14 mouse cellular contexts compared by ENCODE assay signal in genomic region chr11:121545398-121546034, GRCm38 (mm10). TPM values are rescaled to one million over a fixed set of nuclear protein-coding genes. Genes with fewer than 3 reads are reported as not detected.
DNase-seq lines count a peak whose midpoint lies in the region; ATAC-seq and TF ChIP-seq lines count a peak whose summit lies in the region.
"Had no signal": no experiment of that assay in that cellular context is flagged by ENCODE, and none has a peak within 500 bp of the region (broad histone marks: within the 10 kb centered on the region; RNA-seq: fewer than 3 reads in every experiment).

No protein-coding gene starts in this region.

- DNase-seq in layer of hippocampus, adult 2 months (ENCODE audit: low spot score in 2 of 2): no peak
- no peak for DNase-seq in layer of hippocampus, adult 9-11 months
- DNase-seq in A20 (ENCODE audit: low read depth, low spot score): peak; percentile 84
- DNase-seq in embryonic facial prominence, embryonic 14.5 days (ENCODE audit: low spot score): peak; percentile 61
- no peak for DNase-seq in liver, postnatal 0 days
- DNase-seq in T-cell, adult 2 months (ENCODE audit: low spot score): no peak
- DNase-seq: adrenal gland, postnatal 10 days; gastrocnemius, postnatal 14 days; heart, postnatal 10 days had no signal

- TF ChIP-seq EP300 in liver, postnatal 0 days (IDR thresholded peaks at IDR 0.05; ENCODE audit: low read depth): no peak

- H3K4me3 ChIP-seq in layer of hippocampus, adult 2 months: no peak overlapping the region
- no peak overlapping the region for H3K4me3 ChIP-seq in embryonic facial prominence, embryonic 14.5 days (ENCODE audit: low read depth, low read length)
- no peak overlapping the region for H3K4me3 ChIP-seq in liver, postnatal 0 days (ENCODE audit: low read depth, low read length)
- H3K4me3 ChIP-seq in forebrain, embryonic 15.5 days: no peak overlapping the region
- H3K4me3 ChIP-seq: neural tube, embryonic 13.5 days had no signal

- no peaks in the 10 kb centered on the region for H3K27me3 ChIP-seq in embryonic facial prominence, embryonic 14.5 days (replicated peaks; ENCODE audit: control insufficient read depth, insufficient read depth, low read length)
- no peaks in the 10 kb centered on the region for H3K27me3 ChIP-seq in liver, postnatal 0 days (ENCODE audit: insufficient read depth, low read length)
- no peaks in the 10 kb centered on the region for H3K27me3 ChIP-seq in forebrain, embryonic 15.5 days
- H3K27me3 ChIP-seq: neural tube, embryonic 13.5 days had no signal

- no peaks in the 10 kb centered on the region for H3K9me3 ChIP-seq in embryonic facial prominence, embryonic 14.5 days (ENCODE audit: control insufficient read depth, low read length)
- H3K9me3 ChIP-seq in liver, postnatal 0 days (ENCODE audit: low read length): no peaks in the 10 kb centered on the region
- H3K9me3 ChIP-seq in forebrain, embryonic 15.5 days: no peaks in the 10 kb centered on the region
- H3K9me3 ChIP-seq: G1E; neural tube, embryonic 13.5 days had no signal

- peak; percentile 55; the same call in 1 of the 2 replicates for ATAC-seq in embryonic facial prominence, embryonic 14.5 days (ENCODE audit: low read depth)
- ATAC-seq in liver, postnatal 0 days: no peak
- no peak for ATAC-seq in forebrain, embryonic 15.5 days (replicated peaks)
- ATAC-seq: hindbrain, postnatal 0 days had no signal

- H3K4me1 ChIP-seq in embryonic facial prominence, embryonic 14.5 days (ENCODE audit: control insufficient read depth, insufficient read depth, low read length): peaks cover 24% of the 10 kb centered on the region
- H3K4me1 ChIP-seq in liver, postnatal 0 days (ENCODE audit: insufficient read depth): peaks cover 63% of the 10 kb centered on the region
- peaks cover 22% of the 10 kb centered on the region for H3K4me1 ChIP-seq in forebrain, embryonic 15.5 days

- no peak overlapping the region for H3K9ac ChIP-seq in embryonic facial prominence, embryonic 14.5 days (ENCODE audit: low read depth, low read length)
- H3K9ac ChIP-seq in liver, postnatal 0 days (replicated peaks): no peak overlapping the region
- no peak overlapping the region for H3K9ac ChIP-seq in forebrain, embryonic 15.5 days (replicated peaks)
- H3K9ac ChIP-seq: neural tube, embryonic 13.5 days had no signal

- H3K4me2 ChIP-seq in embryonic facial prominence, embryonic 14.5 days (ENCODE audit: low read depth, low read length): no peak overlapping the region
- no peak overlapping the region for H3K4me2 ChIP-seq in liver, postnatal 0 days (ENCODE audit: low read depth, low read length)
- H3K4me2 ChIP-seq in forebrain, embryonic 15.5 days (replicated peaks): no peak overlapping the region
- H3K4me2 ChIP-seq: neural tube, embryonic 13.5 days had no signal

- H3K27ac ChIP-seq in layer of hippocampus, adult 2 months: 0 out of 2 replicates have a peak overlapping the region, but pooled peaks have one; percentile 43
- H3K27ac ChIP-seq in embryonic facial prominence, embryonic 14.5 days (replicated peaks; ENCODE audit: low read depth, low read length): peak overlapping the region; percentile 77
- peak overlapping the region; percentile 76; the same call in 1 of the 2 replicates for H3K27ac ChIP-seq in liver, postnatal 0 days (ENCODE audit: low read depth)
- H3K27ac ChIP-seq in forebrain, embryonic 15.5 days (replicated peaks): no peak overlapping the region
- H3K27ac ChIP-seq: hindbrain, postnatal 0 days; neural tube, embryonic 13.5 days had no signal

- 67% methylated on average over 3 of the region's 3 CpGs for WGBS in embryonic facial prominence, embryonic 14.5 days
- WGBS in liver, postnatal 0 days (ENCODE audit: insufficient replicate concordance): 70% methylated on average over 3 of the region's 3 CpGs
- 85% methylated on average over 3 of the region's 3 CpGs for WGBS in forebrain, embryonic 15.5 days

- TF ChIP-seq CTCF in layer of hippocampus, adult 2 months (conservative IDR thresholded peaks at IDR 0.05): no peak
- TF ChIP-seq CTCF in liver, postnatal 0 days (IDR thresholded peaks at IDR 0.05; ENCODE audit: low read depth): no peak

- H3K36me3 ChIP-seq in embryonic facial prominence, embryonic 14.5 days (ENCODE audit: control insufficient read depth, insufficient read depth, low read length): 0 out of 2 replicates have a peak, but pooled peaks cover 7% of the 10 kb centered on the region
- peaks cover 14% of the 10 kb centered on the region; the same call in 1 of the 2 replicates for H3K36me3 ChIP-seq in liver, postnatal 0 days (replicated peaks; ENCODE audit: insufficient read depth, low read length)
- H3K36me3 ChIP-seq in forebrain, embryonic 15.5 days: no peaks in the 10 kb centered on the region

RNA-seq across cellular contexts. Expression of gene Zfp750, which starts 26.4 kb away (rescaled TPM):
- total RNA-seq in layer of hippocampus, adult 2 months (2021): under 1 TPM; 0.20 to 0.25 TPM
- 9.9 and 12.4 TPM in 2 replicates for polyA plus RNA-seq in embryonic facial prominence, embryonic 14.5 days (2014; fragmentation: Nextera tagmentation; extraction: Ambion mirVana)
- polyA plus RNA-seq in liver, postnatal 0 days (2015; fragmentation: Nextera tagmentation; extraction: Ambion mirVana): 2.5 TPM in 2 replicates
- 0.41 and 0.45 TPM in 2 replicates for polyA plus RNA-seq in forebrain, embryonic 15.5 days (2015; fragmentation: Nextera tagmentation; extraction: Ambion mirVana)
- total RNA-seq: gastrocnemius, postnatal 14 days; monocyte, adult 5-6 weeks had no signal

Comparison
In these comparisons a context has a peak if more than half of its experiments do, and no peak if none do; other contexts are left out.
1. DNase-seq: peak in A20 (single experiment) and embryonic facial prominence, embryonic 14.5 days (single experiment); none in layer of hippocampus, adult 2 months (0 of 2), layer of hippocampus, adult 9-11 months (single experiment), liver, postnatal 0 days (single experiment) and T-cell, adult 2 months (single experiment).